Mouse (Mus musculus): ENCODE results near the gene Bbox1.

Gene Bbox1

DNA sequence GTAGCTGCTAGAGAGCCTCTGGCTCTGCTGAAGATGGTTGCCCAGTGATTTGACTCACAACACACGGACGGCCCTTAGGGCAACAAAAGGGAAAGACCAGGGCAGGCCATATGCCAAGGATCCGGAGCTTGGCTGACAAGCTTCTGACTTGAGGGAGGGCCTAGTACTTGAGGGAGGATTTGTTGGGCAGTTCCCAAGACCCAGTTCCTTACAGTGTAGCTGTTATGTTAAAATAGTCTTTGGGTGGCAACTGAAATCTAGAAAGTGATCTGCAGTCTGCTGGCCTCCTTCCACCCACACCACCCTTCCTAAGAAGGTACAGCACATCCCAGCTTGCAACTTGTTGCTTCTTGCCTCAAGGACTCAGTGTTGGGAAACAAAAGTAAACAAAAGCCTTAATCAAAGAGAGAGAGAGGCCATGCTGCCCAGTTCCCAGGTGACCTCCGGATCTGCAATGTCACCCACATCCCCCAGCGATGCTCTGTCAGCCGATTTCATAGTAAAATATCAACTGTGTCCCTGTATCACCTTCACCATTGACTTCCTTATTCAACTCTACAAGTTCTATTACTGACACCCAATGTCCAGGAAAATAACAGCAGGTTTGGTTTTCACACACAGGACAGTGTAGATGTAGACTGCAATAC, at the start of gene Bbox1:
Bbox1 (minus strand) TSS at position 52 of the 647 bp plus-strand sequence.
- no peak for DNase-seq (ENCODE audit: low spot score)

DNA sequence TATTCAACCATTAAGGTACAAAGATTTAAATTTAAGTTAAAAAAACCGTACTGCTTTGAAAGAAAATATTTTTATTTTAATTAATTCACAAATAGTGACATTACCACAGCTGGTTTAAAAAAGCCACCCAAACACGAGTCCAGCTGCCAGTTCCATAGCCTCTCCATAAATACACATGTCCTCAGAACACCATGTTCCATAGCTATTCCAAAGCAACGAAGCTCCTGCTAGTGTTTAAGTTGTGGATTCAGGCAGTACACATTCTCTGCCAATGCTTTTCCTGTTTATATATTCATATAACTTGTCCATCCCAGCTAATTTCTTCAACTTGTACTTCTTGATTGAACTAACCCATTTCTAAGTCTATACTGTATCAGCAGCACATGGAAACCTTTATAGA, 49.5 kb upstream of the Bbox1 start:
- no peak for DNase-seq (ENCODE audit: low spot score)

DNA sequence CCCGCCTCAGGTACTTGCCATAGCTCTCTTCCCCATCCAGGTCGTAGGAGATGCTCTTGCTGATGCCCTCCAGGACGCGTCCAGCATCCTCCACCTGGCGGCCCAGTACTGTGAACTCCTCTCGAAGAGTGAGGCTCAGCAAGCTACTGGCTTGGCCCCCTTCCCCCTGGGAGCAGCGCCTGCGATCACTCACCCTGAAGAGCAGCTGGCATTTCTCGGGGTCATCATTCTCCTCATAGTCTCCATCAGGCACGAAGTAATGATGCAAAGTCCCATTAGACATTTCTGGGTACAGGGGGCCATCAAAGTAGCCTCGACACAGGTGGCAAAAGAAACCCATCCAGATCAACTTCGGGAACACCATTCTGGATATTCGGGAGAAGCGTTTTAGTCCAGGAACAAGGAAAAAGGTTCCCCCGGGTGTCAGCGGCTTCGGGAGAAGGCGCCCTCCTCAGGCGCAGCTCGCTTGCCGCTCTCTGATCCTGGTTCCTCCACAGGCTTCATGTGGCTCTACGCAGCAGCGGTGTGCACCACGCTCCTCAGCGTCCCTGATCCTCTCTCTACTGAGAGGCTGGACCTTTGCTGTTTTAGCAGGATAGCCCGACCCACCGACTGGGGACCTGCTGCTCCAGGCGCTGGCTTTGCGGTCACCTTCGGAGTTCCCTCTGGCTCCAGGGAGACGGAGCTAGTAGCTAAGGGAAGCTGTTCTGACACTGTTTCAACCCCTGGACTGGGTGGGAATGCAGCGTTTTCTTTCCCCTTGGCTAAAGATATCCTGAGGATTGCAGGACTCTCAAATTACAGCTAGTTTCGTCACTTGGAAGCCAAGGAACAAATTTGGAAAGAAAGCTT, 48.3 kb upstream of the Bbox1 start, which contains the start of gene Fibin:
Fibin (minus strand) TSS at position 752 of the 852 bp plus-strand sequence.
- DNase-seq (ENCODE audit: low spot score) = no peak

DNA sequence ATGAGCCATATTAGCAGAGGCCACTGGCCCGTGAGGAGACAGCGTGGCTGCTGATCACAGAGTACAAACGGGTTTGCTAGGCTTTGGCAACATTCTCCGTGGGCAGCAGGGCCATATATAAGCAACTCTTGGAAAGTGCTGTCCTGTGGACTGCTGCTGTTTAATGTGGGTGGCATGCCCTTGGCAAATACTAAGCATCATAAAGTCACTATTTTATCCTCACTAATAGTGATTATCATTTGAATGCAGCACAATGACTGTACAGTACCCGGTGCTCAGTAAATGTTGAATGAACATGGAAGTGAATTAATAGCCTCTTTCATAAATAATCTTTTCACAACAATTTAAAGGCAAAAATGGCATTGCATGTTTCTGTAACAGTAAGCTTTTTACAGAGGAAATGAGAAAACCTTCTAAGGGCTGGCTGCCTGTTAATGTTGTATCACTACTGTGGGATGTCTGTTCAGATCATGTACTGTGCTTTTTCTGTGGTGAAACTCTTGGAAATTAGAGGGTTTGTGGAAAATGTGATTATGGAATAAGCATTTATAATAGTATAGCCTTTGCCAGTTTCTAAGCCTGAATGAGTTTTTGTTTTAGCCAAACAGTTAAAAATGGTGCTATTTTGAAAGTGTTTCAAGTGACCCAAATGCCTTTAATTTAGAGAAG, 39.1 kb upstream of the Bbox1 start:
- DNase-seq (ENCODE audit: low spot score) = no peak

DNA sequence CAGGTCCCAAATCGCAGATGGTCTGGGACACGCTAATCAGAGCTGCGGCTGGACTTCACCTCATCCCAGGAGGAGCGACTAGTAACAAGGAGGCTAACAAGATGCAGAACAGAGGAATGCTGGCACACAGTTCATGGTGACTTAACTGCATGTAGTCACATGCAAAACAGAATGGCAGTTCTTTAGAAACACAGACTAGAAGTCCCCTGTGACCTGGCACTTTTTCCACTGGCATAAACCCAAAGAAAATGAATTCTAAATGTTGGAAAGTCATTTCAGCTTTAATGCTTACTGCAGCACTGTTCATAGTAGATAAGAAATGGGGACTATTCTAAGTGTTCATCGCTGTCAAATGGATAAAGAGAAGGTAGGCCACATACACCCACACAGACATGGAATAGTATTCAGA, 37.5 kb upstream of the Bbox1 start:
- no peak for DNase-seq (ENCODE audit: low spot score)

DNA sequence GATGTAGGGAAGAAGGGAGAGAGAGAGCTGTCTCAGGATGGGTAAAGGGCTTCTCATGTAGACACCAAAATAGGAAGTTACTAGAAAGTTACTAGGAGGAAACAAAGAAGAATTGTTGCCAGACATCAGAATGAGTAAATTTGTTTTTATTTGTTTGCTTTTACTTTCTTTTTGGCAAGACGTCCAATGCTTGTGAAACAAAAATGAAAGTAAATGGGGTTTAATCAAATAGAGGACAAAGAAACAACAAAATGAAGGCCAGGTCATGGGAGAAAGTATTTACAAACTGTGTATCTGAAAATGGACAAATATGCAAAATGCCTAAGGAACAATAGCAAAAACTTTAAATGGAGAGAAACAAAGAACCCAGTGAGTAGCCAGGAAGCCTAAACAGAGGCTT, 37.0 kb upstream of the Bbox1 start:
- DNase-seq (ENCODE audit: low spot score) = no peak

DNA sequence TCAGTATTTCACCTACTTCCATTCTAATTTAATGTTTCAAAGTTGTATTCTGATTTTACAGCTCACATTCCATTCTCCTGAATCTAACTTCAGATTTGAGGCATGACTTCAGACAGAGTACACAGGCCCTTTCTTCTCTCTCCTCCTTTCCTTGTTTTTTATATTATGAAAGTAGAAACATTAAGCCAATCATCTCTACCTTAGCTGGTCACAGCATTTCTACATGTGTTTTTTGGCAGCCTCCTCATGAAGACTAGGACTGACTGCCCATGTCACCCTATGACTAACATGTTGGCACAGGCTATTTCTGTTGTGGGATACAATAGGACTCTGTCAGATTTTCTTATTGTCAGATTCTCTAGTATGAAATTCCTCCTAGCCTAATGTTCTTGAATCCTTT, 14.6 kb upstream of the Bbox1 start:
- DNase-seq (ENCODE audit: low spot score) = no peak

DNA sequence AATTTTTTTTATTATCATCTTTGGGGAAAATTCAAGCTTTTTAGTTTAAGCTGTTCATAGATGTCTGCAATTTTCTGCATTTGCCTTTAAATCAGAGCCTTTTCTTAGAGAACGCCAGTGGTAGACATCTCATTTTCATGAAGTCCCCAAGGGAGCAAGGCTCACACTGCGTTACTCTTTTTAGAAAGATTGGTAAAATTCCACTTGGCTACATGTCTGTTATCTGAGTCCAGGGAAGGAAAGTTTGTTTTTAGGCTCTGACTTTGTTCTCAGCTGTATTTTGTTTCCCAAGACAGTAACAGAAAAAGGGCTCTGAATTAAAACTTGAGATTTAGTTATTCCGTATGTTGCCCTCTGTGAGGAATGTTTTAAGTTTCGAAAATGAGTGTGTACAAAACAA, 5.6 kb upstream of the Bbox1 start:
- no peak for DNase-seq (ENCODE audit: low spot score)

DNA sequence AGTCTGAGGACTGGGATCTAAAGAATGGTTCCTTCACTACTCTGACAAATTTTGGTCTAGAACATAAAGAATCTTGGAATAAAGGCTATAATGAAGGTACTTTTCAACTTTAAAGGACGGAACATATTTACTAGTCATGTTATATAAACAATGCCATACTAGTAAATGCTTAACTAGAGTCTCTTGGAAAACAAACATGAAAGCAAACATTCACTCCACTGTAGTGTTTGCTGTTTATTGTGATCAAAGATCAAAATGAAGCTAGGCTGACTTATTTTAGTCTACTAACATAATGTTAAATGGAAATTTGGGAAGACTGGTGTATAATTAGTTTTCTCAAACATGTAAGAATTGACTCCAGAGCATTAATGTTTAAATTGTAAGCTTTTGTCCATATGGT, 4.9 kb upstream of the Bbox1 start:
- DNase-seq (ENCODE audit: low spot score) = no peak

DNA sequence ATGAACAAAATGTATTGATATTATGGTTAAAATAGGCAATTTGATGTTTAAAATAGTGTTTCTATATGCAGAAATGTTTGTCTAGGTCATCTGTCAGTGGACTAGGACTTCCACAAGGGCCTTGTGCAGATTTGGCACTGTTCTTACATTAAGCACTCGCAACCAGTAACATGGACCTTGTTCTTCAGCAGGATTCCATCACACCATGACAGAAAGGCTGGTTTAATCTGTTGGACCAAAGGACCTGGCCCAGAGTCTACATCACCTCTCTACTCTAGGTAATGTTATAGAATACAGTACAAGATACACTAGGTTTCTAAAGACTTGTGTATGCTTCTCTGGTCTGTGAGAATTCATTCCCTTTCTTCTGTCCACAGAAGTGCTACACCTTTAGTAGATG, 4.4 kb upstream of the Bbox1 start:
- no peak for DNase-seq (ENCODE audit: low spot score)

DNA sequence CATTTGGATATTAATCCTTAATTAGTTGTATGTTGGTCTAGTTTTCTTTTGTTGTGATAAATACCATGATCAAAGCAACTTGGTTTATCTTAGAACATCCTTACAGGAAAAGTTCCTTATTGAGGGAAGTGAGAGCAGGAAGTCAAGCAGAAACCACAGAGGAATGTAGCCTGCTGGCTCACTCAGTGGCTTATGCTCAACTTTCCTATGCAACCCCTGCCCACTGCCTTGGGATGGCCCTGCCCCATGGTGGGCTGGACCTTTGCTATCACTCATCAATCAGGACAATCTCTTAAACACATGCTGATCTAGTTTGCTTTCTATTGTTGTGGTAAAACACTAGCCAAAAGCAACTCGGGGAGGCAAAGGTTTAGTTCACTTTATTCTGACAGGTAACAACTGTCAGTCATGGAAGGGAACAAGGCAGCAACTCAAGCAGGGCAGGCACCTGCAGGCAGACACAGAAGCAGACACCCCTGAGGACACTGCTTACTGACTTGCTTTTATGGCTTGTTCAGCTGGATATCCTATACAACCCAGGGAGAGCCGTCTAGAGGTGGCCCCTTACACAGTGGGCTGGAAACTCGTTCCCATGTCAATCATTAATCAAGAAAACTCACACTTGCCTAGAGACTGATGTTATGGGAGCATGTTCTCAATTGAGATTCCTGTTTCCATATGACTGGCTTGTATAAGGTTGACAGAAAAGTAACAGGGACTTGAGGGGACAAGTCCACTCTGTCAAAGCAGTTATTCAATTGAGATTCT, 1.9 kb upstream of the Bbox1 start:
- no peak for DNase-seq (ENCODE audit: low spot score)

DNA sequence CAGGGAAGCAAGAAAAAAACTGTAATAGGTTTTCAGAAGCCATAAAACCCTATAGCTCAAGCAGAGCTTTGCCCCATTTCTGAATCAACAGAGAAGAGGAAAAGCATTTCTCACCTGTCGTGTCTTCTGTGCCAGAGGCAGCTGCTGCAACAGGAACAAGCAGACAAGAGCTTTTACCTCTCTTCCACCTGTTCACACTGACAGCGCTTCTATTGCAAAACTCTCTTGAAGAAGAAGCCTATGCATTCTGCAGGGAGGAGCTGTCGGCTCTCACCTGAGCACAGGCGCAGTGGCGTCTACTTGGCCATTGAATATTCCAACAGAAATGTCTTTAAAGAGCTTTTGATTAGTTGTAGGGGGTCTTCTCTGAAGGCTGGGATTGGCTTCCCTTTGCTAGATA, 286 bp downstream of the Bbox1 start:
- no peak for DNase-seq (ENCODE audit: low spot score)

DNA sequence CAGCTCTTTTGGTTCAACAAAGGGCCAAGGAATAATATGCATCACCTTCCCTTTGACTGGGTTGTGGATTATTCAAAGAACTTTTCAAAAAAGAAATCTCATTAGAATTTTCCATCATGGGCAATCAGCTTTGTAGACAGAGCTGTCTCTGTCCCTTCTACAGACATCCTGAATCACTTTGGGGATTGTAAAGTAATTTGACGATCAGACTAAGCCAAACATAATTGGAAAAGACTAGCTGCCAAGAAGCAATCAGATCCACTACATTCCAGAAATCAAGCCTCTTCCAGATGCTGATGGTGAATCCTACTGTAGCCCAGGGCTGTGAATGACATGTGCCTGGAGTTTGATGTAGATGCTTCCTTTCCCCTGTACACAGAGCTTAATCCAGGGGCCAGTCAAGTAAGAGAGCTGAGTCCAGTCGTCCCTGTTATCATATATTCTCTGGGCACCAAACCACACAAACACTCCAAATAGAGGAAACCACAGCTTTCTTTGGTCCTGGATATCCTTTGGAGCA, 995 bp downstream of the Bbox1 start:
- DNase-seq (ENCODE audit: low spot score) = no peak

DNA sequence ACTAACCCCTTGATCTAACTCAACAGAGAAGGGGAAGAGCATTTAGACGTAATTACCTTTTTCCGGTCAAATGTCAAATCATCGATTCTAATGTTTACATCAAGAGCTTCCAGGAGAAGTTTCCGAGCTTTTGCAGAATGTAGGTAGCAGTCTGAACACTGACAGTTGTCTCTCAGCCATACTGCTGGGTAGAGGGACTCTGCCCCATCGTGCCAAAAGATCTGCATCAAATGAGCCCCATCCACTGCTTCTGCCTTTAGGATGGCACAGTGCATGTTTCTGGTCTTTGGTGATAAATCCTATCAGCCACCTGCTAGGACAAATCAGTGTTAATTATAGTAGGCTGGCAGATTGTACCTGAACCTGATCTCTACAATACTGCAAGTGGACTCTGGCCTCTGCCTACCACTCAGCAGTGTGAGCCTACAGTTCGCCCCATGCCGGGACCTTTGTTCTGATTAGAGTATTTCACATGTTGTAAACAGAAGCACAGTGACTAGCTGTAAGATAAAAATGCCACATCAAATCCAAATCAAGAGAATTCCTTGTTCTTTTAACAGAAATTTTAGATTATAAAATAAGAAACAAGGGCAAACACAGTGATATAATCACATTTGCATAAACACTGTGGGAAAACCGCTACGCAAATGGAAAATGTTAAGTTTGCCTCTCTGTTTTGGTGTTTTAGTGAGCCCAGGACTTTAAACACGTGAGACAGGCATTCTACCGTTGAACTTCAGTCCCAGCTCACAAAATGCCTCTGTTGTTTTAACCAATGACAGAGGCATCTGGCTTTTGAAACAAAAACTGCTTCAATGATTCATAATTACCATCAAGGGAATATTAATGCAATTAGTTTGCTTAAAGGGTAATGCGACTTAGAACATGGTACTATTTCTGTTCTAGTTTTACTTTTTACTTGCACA, 8.7 kb downstream of the Bbox1 start:
- DNase-seq (ENCODE audit: low spot score) = no peak

DNA sequence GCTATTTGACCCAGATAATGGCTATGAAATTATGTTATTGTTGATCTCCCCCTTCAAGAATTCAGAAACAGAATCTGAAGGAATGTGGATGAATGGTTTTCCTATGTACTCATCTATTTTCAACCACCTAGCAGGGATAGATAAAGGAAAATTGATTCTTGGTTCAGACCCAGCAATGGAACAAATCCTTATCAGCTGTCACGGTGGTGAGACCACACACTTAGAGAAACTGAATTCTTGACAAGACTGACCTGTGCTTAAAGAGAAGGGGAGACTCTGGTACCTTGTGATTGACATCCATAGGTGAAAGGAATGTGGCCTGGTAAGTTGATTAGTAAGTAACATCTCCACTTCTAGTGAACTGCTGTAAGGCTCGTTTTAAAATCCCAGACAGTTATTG, 12.1 kb downstream of the Bbox1 start:
- no peak for DNase-seq (ENCODE audit: low spot score)

DNA sequence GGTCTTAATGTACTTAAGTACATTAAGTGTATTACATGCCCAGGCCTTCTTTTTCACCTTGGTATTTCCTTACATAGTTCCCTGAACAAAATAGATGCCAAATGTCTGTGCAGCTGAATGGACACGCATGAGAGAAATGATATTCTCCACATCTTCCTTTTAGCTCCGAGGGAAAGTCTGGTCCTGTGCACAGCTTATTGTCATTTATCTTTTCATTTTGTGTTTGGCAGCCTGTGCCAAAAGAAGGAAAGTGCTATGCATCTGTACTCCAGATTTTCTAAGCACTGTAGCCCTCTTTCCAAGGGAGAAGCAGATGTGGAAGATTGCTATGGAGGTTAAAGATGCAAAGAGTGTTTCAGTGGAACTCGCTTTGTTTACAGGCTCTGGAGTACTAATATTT, 13.0 kb downstream of the Bbox1 start:
- DNase-seq (ENCODE audit: low spot score) = no peak

DNA sequence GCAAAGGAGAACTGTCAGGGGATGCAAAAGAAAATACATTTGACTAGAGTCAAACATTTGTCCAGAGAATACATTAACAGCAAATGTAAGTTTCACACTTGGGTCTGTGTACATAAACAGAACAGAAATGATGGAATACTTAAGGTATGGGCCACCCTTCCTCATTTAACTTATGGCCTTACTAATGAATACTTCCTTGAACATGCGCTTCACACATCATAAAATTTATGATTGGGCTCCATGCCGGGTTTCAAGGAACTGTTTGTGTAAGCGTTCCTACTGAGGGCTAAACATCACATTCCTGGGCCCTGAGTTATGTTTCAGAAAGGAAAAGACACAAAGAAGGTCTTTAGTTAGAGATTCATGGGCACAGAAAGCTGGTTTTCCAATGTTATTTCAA, 19.4 kb downstream of the Bbox1 start:
- no peak for DNase-seq (ENCODE audit: low spot score)

DNA sequence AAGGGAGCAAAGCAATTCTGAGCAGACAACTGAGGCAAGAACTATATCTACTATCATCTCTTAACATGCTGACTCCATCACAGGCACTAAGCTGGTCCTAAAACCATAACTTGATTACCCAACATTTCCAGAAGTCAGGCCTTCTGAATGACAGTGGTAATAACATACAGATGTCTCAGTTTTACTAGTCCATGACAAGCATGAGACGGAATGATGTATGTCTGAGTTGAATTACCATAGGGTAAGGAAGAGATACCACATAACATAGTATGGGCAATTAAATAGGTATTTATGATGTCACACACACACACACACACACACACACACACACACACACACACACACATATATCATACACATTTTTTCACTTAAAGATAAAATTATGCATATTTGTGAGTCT, 26.4 kb downstream of the Bbox1 start:
- no peak for DNase-seq (ENCODE audit: low spot score)

DNA sequence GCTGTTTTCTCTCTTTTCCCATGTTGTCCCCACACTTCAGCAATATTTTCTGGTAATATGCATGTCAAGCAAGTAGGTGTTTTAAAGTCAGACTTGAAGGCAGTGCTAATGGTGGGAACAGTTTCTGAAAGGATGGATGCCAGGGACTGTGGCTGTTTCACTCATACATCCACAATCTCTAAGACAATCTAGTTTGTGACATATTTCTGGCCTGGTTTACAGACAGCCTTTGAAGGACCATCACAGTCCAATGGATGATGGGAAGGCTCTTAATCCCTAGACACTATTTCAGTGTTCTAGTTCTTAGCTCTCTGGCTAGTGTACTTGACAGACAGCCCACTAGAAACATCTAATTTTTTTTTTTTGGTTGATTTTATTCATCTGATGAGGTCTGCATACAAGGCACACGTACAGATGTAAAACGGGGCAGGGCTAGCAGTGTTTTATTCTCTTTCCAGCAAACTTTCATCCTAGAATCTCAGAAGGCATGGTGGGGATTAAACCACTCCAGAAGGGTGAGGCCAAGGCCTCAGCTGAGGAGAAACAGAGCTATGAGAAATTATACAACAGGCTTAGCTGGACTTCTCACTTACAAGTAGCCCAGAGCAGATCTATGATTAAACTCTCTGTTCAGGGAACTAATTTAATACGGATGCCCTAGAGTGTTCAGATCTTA, 28.4 kb downstream of the Bbox1 start:
- no peak for DNase-seq (ENCODE audit: low spot score)

DNA sequence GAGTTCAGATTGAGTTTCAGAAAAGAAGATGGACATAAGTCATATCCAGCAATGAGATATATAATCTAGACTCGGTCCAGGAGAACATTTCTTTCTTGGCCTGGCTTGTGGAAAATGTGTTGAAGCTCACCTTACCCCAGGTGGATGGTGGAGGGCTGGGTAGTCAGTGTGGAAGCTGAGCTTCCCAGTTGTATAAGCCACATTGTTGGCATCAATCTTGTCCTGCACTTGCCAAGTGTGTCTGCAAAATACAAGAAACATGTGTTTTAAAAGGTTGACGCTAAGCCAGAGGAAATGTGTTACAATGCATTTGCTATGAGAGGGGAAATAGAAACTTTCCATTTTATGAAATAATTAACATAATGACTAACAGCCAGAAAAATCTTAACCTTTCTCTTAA, 38.9 kb downstream of the Bbox1 start:
- no peak for DNase-seq (ENCODE audit: low spot score)
